Mouse (Mus musculus) hematopoietic stem cell, adult 5-6 weeks (primary cell): ENCODE measurements around the gene Ccdc85c. TPM values are rescaled to one million over a fixed set of nuclear protein-coding genes. Genes with fewer than 3 reads are reported as not detected.

Experiments
- ATAC-seq, 2 experiments: fragments of 125-278 bp in 1 of 2; replicated peaks in 1 of 2; 2 replicates each; pipeline ENCODE4 v1.8.0; 2016 to 2017; ENCODE audit warnings: inconsistent platforms in 2 of 2, mild to moderate bottlenecking in 2 of 2, moderate number of reproducible peaks in 2 of 2, low read depth in 1 of 2, moderate TSS enrichment in 1 of 2; ENCODE audit not compliant: low FRiP score in 2 of 2, poor library complexity in 2 of 2, severe bottlenecking in 2 of 2, insufficient read depth in 1 of 2, low TSS enrichment in 1 of 2
- total RNA-seq: library from RNA; stranded (forward); fragments of 172-1452, 232-1000 nt; gene quantifications from 2 replicates; pipeline ENCODE4 v1.2.3, GENCODE M21; 2017

Gene Ccdc85c
- total RNA-seq, 1 experiment from 2014 or later = 1.4 TPM

- ATAC-seq = no peak
Observed at GRCm38 (mm10) chr12:108251825-108252542, 23.2 kb downstream of the Ccdc85c start.

- ATAC-seq = no peak
Observed at GRCm38 (mm10) chr12:108251034-108251792, 24.0 kb downstream of the Ccdc85c start.

GRCm38 (mm10) chr12:108249522-108249921, 25.7 kb downstream of the Ccdc85c start:
- no peak for ATAC-seq

- no peak for ATAC-seq
Observed at GRCm38 (mm10) chr12:108249019-108249418, 26.2 kb downstream of the Ccdc85c start.

- 0 out of 4 replicates have a peak, but pooled peaks of 1 of the 2 experiments have one; percentile 19 for ATAC-seq
Observed at GRCm38 (mm10) chr12:108246759-108247500, 28.3 kb downstream of the Ccdc85c start.

GRCm38 (mm10) chr12:108245579-108245978, 29.6 kb downstream of the Ccdc85c start:
- no peak for ATAC-seq

- peak; percentile 9 to 24; a peak in 2 of 4 replicates for ATAC-seq
Observed at GRCm38 (mm10) chr12:108244778-108245177, 30.4 kb downstream of the Ccdc85c start.

- no peak for ATAC-seq
Observed at GRCm38 (mm10) chr12:108242243-108242745, 32.9 kb downstream of the Ccdc85c start.

GRCm38 (mm10) chr12:108241626-108242025, 33.6 kb downstream of the Ccdc85c start:
- ATAC-seq = no peak

- peak; percentile 51 to 69 for ATAC-seq
Observed at GRCm38 (mm10) chr12:108240953-108241588, 34.2 kb downstream of the Ccdc85c start.

- ATAC-seq = no peak
Observed at GRCm38 (mm10) chr12:108240401-108240890, 34.8 kb downstream of the Ccdc85c start.

GRCm38 (mm10) chr12:108239441-108239840, 35.8 kb downstream of the Ccdc85c start:
- ATAC-seq = peak; percentile 43 to 49

- no peak for ATAC-seq
Observed at GRCm38 (mm10) chr12:108238395-108239035, 36.7 kb downstream of the Ccdc85c start.

GRCm38 (mm10) chr12:108237300-108238006, 37.8 kb downstream of the Ccdc85c start:
- ATAC-seq = no peak

- no peak for ATAC-seq
Observed at GRCm38 (mm10) chr12:108235976-108236555, 39.2 kb downstream of the Ccdc85c start.
